Mouse (Mus musculus) spleen, adult 2 months (tissue): Measurements from ENCODE around the gene Nt5dc2.

Experiments used
- CTCF ChIP-seq: fragments of 200-500 bp; IDR thresholded peaks from 2 replicates; pipeline ENCODE4 v1.5.1; 2011; ENCODE audit warnings: mild to moderate bottlenecking, inconsistent platforms; ENCODE audit not compliant: insufficient read depth, insufficient read length, insufficient replicate concordance; ENCODE audit errors: extremely low read depth
- POLR2A ChIP-seq: fragments of 200-500 bp; IDR thresholded peaks from 2 replicates; pipeline ENCODE4 v1.6.1; 2011; ENCODE audit warnings: low read depth, low read length, inconsistent platforms

- TF ChIP-seq POLR2A (no peak), CTCF (no peak)
Measured at GRCm38 (mm10) chr14:31130236-31131220, at the start of gene Nt5dc2.
